Mouse (Mus musculus) olfactory bulb, adult 2 months (tissue): ENCODE results near the gene Hap1. TPM values are rescaled to one million over a fixed set of nuclear protein-coding genes. Genes with fewer than 3 reads are reported as not detected.

Experiments used
- H3K27ac ChIP-seq: fragments of 200-500 bp; 2 replicates; pipeline ENCODE4 v1.5.1; 2012; ENCODE audit warnings: low read depth, low read length; ENCODE audit not compliant: insufficient read depth
- H3K4me1 ChIP-seq: fragments of 200-500 bp; 2 replicates; pipeline ENCODE4 v1.6.1; 2012; ENCODE audit warnings: low read length; ENCODE audit not compliant: control insufficient read depth, insufficient read depth
- H3K4me3 ChIP-seq: fragments of 200-500 bp; 2 replicates; pipeline ENCODE4 v1.5.1; 2012; ENCODE audit warnings: mild to moderate bottlenecking, low read depth, low read length, moderate library complexity; ENCODE audit not compliant: insufficient read depth
- CTCF ChIP-seq: fragments of 200-500 bp; IDR thresholded peaks from 2 replicates; pipeline ENCODE4 v1.5.1; 2012; ENCODE audit warnings: low read depth, mild to moderate bottlenecking, low read length, moderate library complexity; ENCODE audit not compliant: insufficient read depth
- POLR2A ChIP-seq: fragments of 200-500 bp; IDR thresholded peaks from 2 replicates; pipeline ENCODE4 v1.6.1; 2012; ENCODE audit warnings: mild to moderate bottlenecking, low read depth, low read length, moderate library complexity; ENCODE audit not compliant: insufficient read depth
- WGBS: fragments of 180-500 bp; shearing (Covaris S2); methylation state at CpG from one replicate; pipeline ENCODE4 v1.1.7; 2018; 5-methylcytosine and 5-hydroxymethylcytosine counted together
- polyA plus RNA-seq: library from polyadenylated mRNA; stranded (reverse); fragments of >200 nt; gene quantifications from 2 replicates; pipeline ENCODE4 v1.2.4, GENCODE M21; 2012; ENCODE audit warnings: low replicate concordance; ENCODE audit not compliant: missing spikeins, insufficient read depth, insufficient read length

The Hap1 gene
- not detected in 2 replicates for polyA plus RNA-seq

DNA sequence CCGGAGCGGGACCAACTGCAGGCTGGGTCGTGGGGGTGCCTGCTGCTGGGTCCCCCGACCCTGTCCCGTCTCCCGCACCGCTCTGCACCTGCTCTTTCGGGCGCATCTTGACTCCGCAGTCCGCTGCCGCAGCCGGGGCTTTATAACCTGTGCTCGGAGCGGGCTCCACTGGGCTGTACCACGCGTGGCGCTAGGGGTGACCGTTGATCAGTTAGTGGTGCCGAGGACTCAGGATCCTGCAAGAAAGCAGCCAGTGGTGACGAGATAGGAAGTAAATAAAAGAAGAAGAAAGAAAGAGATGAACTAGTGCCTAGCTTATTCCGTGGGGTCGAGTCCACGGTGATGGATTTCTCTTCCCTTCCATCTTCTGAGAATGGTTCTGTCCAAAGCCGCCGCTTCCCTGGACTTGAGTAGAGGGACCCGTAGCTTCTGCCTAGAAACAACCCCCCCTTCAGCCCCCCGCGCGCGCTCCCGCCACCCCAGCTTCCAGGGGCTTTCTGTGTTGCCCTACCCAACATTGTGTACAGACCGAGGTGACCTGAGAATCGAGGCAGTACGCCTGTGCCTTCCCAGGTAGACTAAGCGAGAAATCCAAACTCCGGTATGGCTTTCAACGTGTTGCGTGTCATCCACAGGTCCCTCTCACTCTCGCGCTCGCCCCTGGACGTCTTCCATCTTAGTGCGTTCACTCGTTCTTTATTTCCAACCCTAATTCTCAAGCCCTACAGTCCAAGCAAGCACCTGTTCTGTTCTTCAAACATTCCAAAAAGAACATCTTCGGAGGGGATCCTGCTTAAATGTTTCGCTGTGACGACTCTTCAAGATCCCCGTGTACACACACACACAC is at the start of gene Hap1:
Hap1 (minus strand) TSS at position 157 of the 847 bp plus-strand sequence.
- under 1% methylated on average over 49 of the region's 49 CpGs for WGBS
- Histone ChIP-seq H3K4me3 (peak within 1 kb of the TSS; percentile 78), H3K4me1 (peaks cover 35% of the 10 kb centered on the region), H3K27ac (peak within 1 kb of the TSS; percentile 96)
- peak; percentile 69 for TF ChIP-seq POLR2A
- TF ChIP-seq CTCF, result no peak

GRCm38 (mm10) chr11:100404456-100405074 is 48.6 kb upstream of the Hap1 start:
- 91% methylated on average over 3 of the region's 3 CpGs for WGBS
- Histone ChIP-seq H3K4me3 (no peak overlapping the region), H3K27ac (no peak overlapping the region), H3K4me1 (peaks cover 33% of the 10 kb centered on the region)
- TF ChIP-seq POLR2A, result no peak
- no peak for TF ChIP-seq CTCF

DNA sequence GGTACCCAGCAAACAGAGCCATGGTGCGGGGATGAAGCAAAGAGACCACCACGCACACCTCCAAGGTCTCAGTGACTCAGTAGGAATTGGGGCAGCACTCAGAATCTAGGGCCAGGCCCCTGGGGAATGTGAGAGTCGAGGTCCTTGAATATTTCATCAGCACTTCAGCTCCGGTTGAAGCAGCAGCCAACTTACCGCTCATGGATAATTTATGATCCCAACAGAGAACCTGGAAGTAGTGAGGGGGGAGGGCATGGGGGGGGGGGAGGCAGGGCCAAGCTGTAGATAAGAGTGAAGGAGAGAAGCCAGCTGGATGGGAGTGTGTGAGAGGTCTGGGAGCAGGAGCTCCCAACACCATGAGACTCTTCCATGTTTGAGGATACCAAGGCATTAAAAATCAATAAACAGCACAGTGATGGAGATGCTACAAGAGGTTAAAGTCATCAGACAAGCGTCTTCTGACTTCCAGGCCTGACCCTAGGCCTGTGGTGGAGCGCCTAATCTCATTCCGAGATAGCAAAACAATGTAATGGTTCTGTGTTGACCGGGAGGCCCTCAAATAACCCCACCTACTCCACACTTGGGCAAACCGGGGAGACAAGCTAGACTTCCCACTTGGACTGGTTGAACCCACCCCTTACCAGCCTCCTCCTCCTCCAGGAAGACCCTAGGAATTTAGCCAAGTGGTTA is 47.7 kb upstream of the Hap1 start:
- Histone ChIP-seq H3K4me3 (no peak overlapping the region), H3K4me1 (peaks cover 33% of the 10 kb centered on the region), H3K27ac (no peak overlapping the region)
- WGBS, result 77% methylated on average over 10 of the region's 10 CpGs
- TF ChIP-seq POLR2A, result no peak
- no peak for TF ChIP-seq CTCF

DNA sequence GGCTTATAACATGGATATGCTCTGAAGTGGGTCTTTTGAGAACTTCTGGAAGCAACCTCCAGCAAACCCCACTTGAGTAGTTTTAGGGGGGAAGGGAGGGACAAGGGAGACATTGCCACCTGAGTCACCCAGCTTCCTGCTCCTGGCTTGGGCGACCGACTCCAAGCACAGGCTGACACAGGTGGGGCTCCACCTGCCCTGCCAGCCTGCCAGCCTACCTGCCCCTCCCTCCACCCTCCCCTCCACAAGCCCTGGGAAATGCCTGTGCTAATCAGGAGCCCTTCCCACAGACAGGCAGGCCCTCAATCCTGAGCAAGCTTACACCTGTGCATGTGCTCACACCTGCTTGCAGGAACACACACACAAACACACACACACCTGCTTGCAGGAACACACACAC is 46.8 kb upstream of the Hap1 start:
- peak overlapping the region; percentile 87 for H3K27ac ChIP-seq
- WGBS, result 52% methylated on average over 2 of the region's 2 CpGs
- TF ChIP-seq CTCF, result no peak
- peaks cover 30% of the 10 kb centered on the region for H3K4me1 ChIP-seq
- no peak overlapping the region for H3K4me3 ChIP-seq

DNA sequence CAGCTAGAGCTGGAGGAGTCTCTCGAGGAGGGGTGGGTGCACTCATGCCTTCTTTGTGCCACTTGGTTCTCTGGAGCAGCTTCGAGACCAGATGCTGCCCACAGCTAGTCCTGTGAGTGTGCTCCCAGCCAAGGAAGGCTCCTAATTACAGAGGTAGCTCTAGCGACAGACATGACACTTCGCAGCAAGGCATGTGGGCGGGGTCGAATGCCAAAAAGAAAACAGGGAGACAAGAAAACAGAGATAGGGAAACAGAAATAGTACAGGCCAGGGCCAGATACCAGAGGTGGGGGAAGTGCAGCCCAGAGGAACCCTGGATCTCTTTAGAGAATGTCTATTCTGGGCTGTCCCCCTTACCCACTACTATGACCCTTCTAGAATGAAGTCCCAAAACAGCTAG is 46.3 kb upstream of the Hap1 start:
- TF ChIP-seq CTCF (peak; percentile 12; the same call in 1 of the 2 replicates), POLR2A (no peak)
- Histone ChIP-seq H3K4me3 (no peak overlapping the region), H3K27ac (peak overlapping the region; percentile 87), H3K4me1 (peaks cover 30% of the 10 kb centered on the region)
- WGBS, result 13% methylated on average over 6 of the region's 6 CpGs

GRCm38 (mm10) chr11:100400842-100401241 is 44.9 kb upstream of the Hap1 start:
- Histone ChIP-seq H3K27ac (no peak overlapping the region), H3K4me3 (no peak overlapping the region), H3K4me1 (peaks cover 35% of the 10 kb centered on the region)
- WGBS, result 85% methylated on average over 6 of the region's 6 CpGs
- no peak for TF ChIP-seq CTCF
- TF ChIP-seq POLR2A, result no peak

- 73% methylated on average over 12 of the region's 12 CpGs for WGBS
- peaks cover 43% of the 10 kb centered on the region for H3K4me1 ChIP-seq
- no peak overlapping the region for H3K4me3 ChIP-seq
- TF ChIP-seq POLR2A (no peak), CTCF (no peak)
- no peak overlapping the region for H3K27ac ChIP-seq
Measured at GRCm38 (mm10) chr11:100399727-100400538, 44.0 kb upstream of the Hap1 start.

- Histone ChIP-seq H3K4me3 (no peak overlapping the region), H3K27ac (0 out of 2 replicates have a peak overlapping the region, but pooled peaks have one; percentile 0), H3K4me1 (peaks cover 44% of the 10 kb centered on the region)
- TF ChIP-seq CTCF, result no peak
- TF ChIP-seq POLR2A, result no peak
- WGBS, result 59% methylated on average over 9 of the region's 9 CpGs
Measured at GRCm38 (mm10) chr11:100399320-100399719, 43.4 kb upstream of the Hap1 start.
